Mouse (Mus musculus): ENCODE results near the gene Dph2. TPM values are rescaled to one million over a fixed set of nuclear protein-coding genes. Genes with fewer than 3 reads are reported as not detected.

The Dph2 gene
- total and polyA plus RNA-seq, 2 experiments from 2014 or later = 14.1 to 21.2 TPM

- H3K9ac ChIP-seq (replicated peaks; ENCODE audit: low read length) = no peak overlapping the region
- TF ChIP-seq CTCF (IDR thresholded peaks at IDR 0.05; ENCODE audit: low read depth) = no peak
- H3K4me3 ChIP-seq (ENCODE audit: low read length) = no peak overlapping the region
- no peak for DNase-seq (ENCODE audit: low spot score)
- H3K36me3 ChIP-seq (ENCODE audit: insufficient read depth, low read length) = peaks cover 43% of the 10 kb centered on the region
- peaks cover 17% of the 10 kb centered on the region for H3K4me1 ChIP-seq (ENCODE audit: insufficient read depth, low read length)
- no peak overlapping the region for H3K4me2 ChIP-seq (ENCODE audit: low read depth, low read length)
- no peaks in the 10 kb centered on the region for H3K27me3 ChIP-seq (ENCODE audit: insufficient read depth, low read length)
- WGBS = 88% methylated on average over 8 of the region's 8 CpGs
- no peak overlapping the region for H3K27ac ChIP-seq
- no peaks in the 10 kb centered on the region for H3K9me3 ChIP-seq (ENCODE audit: low read length)
- no peak for ATAC-seq
Observed at GRCm38 (mm10) chr4:117904761-117905160, 12.9 kb upstream of the Dph2 start.

- H3K9ac ChIP-seq (replicated peaks; ENCODE audit: low read length) = no peak overlapping the region
- peaks cover 14% of the 10 kb centered on the region for H3K4me1 ChIP-seq (ENCODE audit: insufficient read depth, low read length)
- ATAC-seq (no peak), DNase-seq (ENCODE audit: low spot score) (no peak)
- TF ChIP-seq CTCF (IDR thresholded peaks at IDR 0.05; ENCODE audit: low read depth) = no peak
- H3K36me3 ChIP-seq (ENCODE audit: insufficient read depth, low read length) = peaks cover 50% of the 10 kb centered on the region
- 75% methylated on average over 10 of the region's 10 CpGs for WGBS
- H3K27me3 ChIP-seq (ENCODE audit: insufficient read depth, low read length) = no peaks in the 10 kb centered on the region
- H3K9me3 ChIP-seq (ENCODE audit: low read length) = no peaks in the 10 kb centered on the region
- no peak overlapping the region for H3K4me2 ChIP-seq (ENCODE audit: low read depth, low read length)
- H3K4me3 ChIP-seq (ENCODE audit: low read length) = no peak overlapping the region
- H3K27ac ChIP-seq = no peak overlapping the region
Observed at GRCm38 (mm10) chr4:117904094-117904493, 12.3 kb upstream of the Dph2 start.

- no peak overlapping the region for H3K4me3 ChIP-seq (ENCODE audit: low read length)
- H3K27ac ChIP-seq = no peak overlapping the region
- ATAC-seq (no peak), DNase-seq (ENCODE audit: low spot score) (no peak)
- no peaks in the 10 kb centered on the region for H3K9me3 ChIP-seq (ENCODE audit: low read length)
- no peaks in the 10 kb centered on the region for H3K27me3 ChIP-seq (ENCODE audit: insufficient read depth, low read length)
- H3K4me2 ChIP-seq (ENCODE audit: low read depth, low read length) = no peak overlapping the region
- 81% methylated on average over 3 of the region's 3 CpGs for WGBS
- H3K9ac ChIP-seq (replicated peaks; ENCODE audit: low read length) = no peak overlapping the region
- H3K36me3 ChIP-seq (ENCODE audit: insufficient read depth, low read length) = peaks cover 71% of the 10 kb centered on the region
- no peaks in the 10 kb centered on the region for H3K4me1 ChIP-seq (ENCODE audit: insufficient read depth, low read length)
- no peak for TF ChIP-seq CTCF (IDR thresholded peaks at IDR 0.05; ENCODE audit: low read depth)
Observed at GRCm38 (mm10) chr4:117898111-117898510, 6.3 kb upstream of the Dph2 start.

- Histone ChIP-seq H3K9ac (replicated peaks; ENCODE audit: low read length) (no peak overlapping the region), H3K4me1 (ENCODE audit: insufficient read depth, low read length) (0 out of 2 replicates have a peak, but pooled peaks cover 2% of the 10 kb centered on the region), H3K27ac (no peak overlapping the region; the same call in 1 of the 2 replicates), H3K27me3 (ENCODE audit: insufficient read depth, low read length) (no peaks in the 10 kb centered on the region), H3K36me3 (ENCODE audit: insufficient read depth, low read length) (peaks cover 52% of the 10 kb centered on the region), H3K4me3 (ENCODE audit: low read length) (no peak overlapping the region), H3K9me3 (ENCODE audit: low read length) (no peaks in the 10 kb centered on the region), H3K4me2 (ENCODE audit: low read depth, low read length) (no peak overlapping the region)
- DNase-seq (ENCODE audit: low spot score) = no peak
- TF ChIP-seq CTCF (IDR thresholded peaks at IDR 0.05; ENCODE audit: low read depth) = no peak
- ATAC-seq = no peak
- 79% methylated on average over 6 of the region's 6 CpGs for WGBS
Observed at GRCm38 (mm10) chr4:117896031-117896430, 4.2 kb upstream of the Dph2 start.

GRCm38 (mm10) chr4:117895339-117895738, 3.5 kb upstream of the Dph2 start:
- Histone ChIP-seq H3K9ac (replicated peaks; ENCODE audit: low read length) (no peak overlapping the region), H3K27me3 (ENCODE audit: insufficient read depth, low read length) (no peaks in the 10 kb centered on the region), H3K27ac (no peak overlapping the region; the same call in 1 of the 2 replicates), H3K4me1 (ENCODE audit: insufficient read depth, low read length) (0 out of 2 replicates have a peak, but pooled peaks cover 5% of the 10 kb centered on the region), H3K4me3 (ENCODE audit: low read length) (no peak overlapping the region), H3K36me3 (ENCODE audit: insufficient read depth, low read length) (peaks cover 46% of the 10 kb centered on the region), H3K4me2 (ENCODE audit: low read depth, low read length) (no peak overlapping the region), H3K9me3 (ENCODE audit: low read length) (no peaks in the 10 kb centered on the region)
- DNase-seq (ENCODE audit: low spot score) (no peak), ATAC-seq (no peak)
- 79% methylated on average over 7 of the region's 7 CpGs for WGBS
- no peak for TF ChIP-seq CTCF (IDR thresholded peaks at IDR 0.05; ENCODE audit: low read depth)

GRCm38 (mm10) chr4:117894601-117895000, 2.8 kb upstream of the Dph2 start:
- Histone ChIP-seq H3K9ac (replicated peaks; ENCODE audit: low read length) (no peak overlapping the region), H3K4me1 (ENCODE audit: insufficient read depth, low read length) (0 out of 2 replicates have a peak, but pooled peaks cover 5% of the 10 kb centered on the region), H3K36me3 (ENCODE audit: insufficient read depth, low read length) (peaks cover 45% of the 10 kb centered on the region), H3K27ac (no peak overlapping the region), H3K27me3 (ENCODE audit: insufficient read depth, low read length) (no peaks in the 10 kb centered on the region), H3K4me3 (ENCODE audit: low read length) (no peak overlapping the region), H3K4me2 (ENCODE audit: low read depth, low read length) (no peak overlapping the region), H3K9me3 (ENCODE audit: low read length) (no peaks in the 10 kb centered on the region)
- 90% methylated on average over 8 of the region's 8 CpGs for WGBS
- ATAC-seq (no peak), DNase-seq (ENCODE audit: low spot score) (no peak)
- no peak for TF ChIP-seq CTCF (IDR thresholded peaks at IDR 0.05; ENCODE audit: low read depth)

- H3K27me3 ChIP-seq (ENCODE audit: insufficient read depth, low read length) = no peaks in the 10 kb centered on the region
- no peak for ATAC-seq
- 0 out of 2 replicates have a peak, but pooled peaks cover 5% of the 10 kb centered on the region for H3K4me1 ChIP-seq (ENCODE audit: insufficient read depth, low read length)
- 32% methylated on average over 9 of the region's 9 CpGs for WGBS
- H3K36me3 ChIP-seq (ENCODE audit: insufficient read depth, low read length) = peaks cover 43% of the 10 kb centered on the region
- DNase-seq (ENCODE audit: low spot score) = no peak
- no peak overlapping the region for H3K9ac ChIP-seq (replicated peaks; ENCODE audit: low read length)
- H3K27ac ChIP-seq = no peak overlapping the region
- no peaks in the 10 kb centered on the region for H3K9me3 ChIP-seq (ENCODE audit: low read length)
- H3K4me2 ChIP-seq (ENCODE audit: low read depth, low read length) = no peak overlapping the region
- no peak for TF ChIP-seq CTCF (IDR thresholded peaks at IDR 0.05; ENCODE audit: low read depth)
- H3K4me3 ChIP-seq (ENCODE audit: low read length) = no peak overlapping the region
Observed at GRCm38 (mm10) chr4:117893376-117893775, 1.5 kb upstream of the Dph2 start.
